Mouse (Mus musculus): ENCODE results near the gene Ap2m1. TPM values are rescaled to one million over a fixed set of nuclear protein-coding genes. Genes with fewer than 3 reads are reported as not detected.
"Not testable (repeated sequence)": the region's sequence is repeated elsewhere in the genome, so short reads cannot be mapped to it uniquely, and the experiment has no call there.

Gene Ap2m1
- total RNA-seq (2015), result 234 and 286 TPM in 2 replicates
- 143 and 149 TPM in 2 replicates for total RNA-seq (2017)

- ATAC-seq (replicated peaks; ENCODE audit: poor library complexity), result peak; percentile 96
These were observed at the start of gene Ap2m1 for GRCm38 (mm10) chr16:20535296-20536080. Ap2m1 (plus strand) TSS chr16:20535478.

- ATAC-seq (replicated peaks; ENCODE audit: poor library complexity), result no peak
These were observed 49.2 kb upstream of the Ap2m1 start for GRCm38 (mm10) chr16:20486048-20486447.

- no peak for ATAC-seq (replicated peaks; ENCODE audit: poor library complexity)
These were observed 47.1 kb upstream of the Ap2m1 start for GRCm38 (mm10) chr16:20488151-20488550.

GRCm38 (mm10) chr16:20488751-20489150, 46.5 kb upstream of the Ap2m1 start:
- ATAC-seq (replicated peaks; ENCODE audit: poor library complexity), result not testable (repeated sequence)

- ATAC-seq (replicated peaks; ENCODE audit: poor library complexity), result no peak
These were observed 46.0 kb upstream of the Ap2m1 start for GRCm38 (mm10) chr16:20489233-20489632.

- ATAC-seq (replicated peaks; ENCODE audit: poor library complexity), result peak; percentile 84
These were observed 44.7 kb upstream of the Ap2m1 start for GRCm38 (mm10) chr16:20490581-20490980.

GRCm38 (mm10) chr16:20491301-20491700, 44.0 kb upstream of the Ap2m1 start:
- ATAC-seq (replicated peaks; ENCODE audit: poor library complexity), result no peak

GRCm38 (mm10) chr16:20493452-20493851, 41.8 kb upstream of the Ap2m1 start:
- ATAC-seq (replicated peaks; ENCODE audit: poor library complexity), result no peak

GRCm38 (mm10) chr16:20496671-20497600, 38.3 kb upstream of the Ap2m1 start:
- peak; percentile 71 for ATAC-seq (replicated peaks; ENCODE audit: poor library complexity)

GRCm38 (mm10) chr16:20497980-20498676, 37.1 kb upstream of the Ap2m1 start:
- ATAC-seq (replicated peaks; ENCODE audit: poor library complexity), result no peak

GRCm38 (mm10) chr16:20498677-20499475, 36.4 kb upstream of the Ap2m1 start, which contains the start of gene Eif2b5:
Eif2b5 (plus strand) TSS chr16:20498817.
- peak; percentile 97 for ATAC-seq (replicated peaks; ENCODE audit: poor library complexity)

GRCm38 (mm10) chr16:20506000-20506399, 29.3 kb upstream of the Ap2m1 start:
- ATAC-seq (replicated peaks; ENCODE audit: poor library complexity), result no peak

GRCm38 (mm10) chr16:20509349-20509748, 25.9 kb upstream of the Ap2m1 start:
- peak; percentile 82 for ATAC-seq (replicated peaks; ENCODE audit: poor library complexity)

GRCm38 (mm10) chr16:20511277-20511847, 23.9 kb upstream of the Ap2m1 start:
- ATAC-seq (replicated peaks; ENCODE audit: poor library complexity), result no peak

GRCm38 (mm10) chr16:20516032-20516431, 19.2 kb upstream of the Ap2m1 start:
- ATAC-seq (replicated peaks; ENCODE audit: poor library complexity), result no peak

- ATAC-seq (replicated peaks; ENCODE audit: poor library complexity), result peak; percentile 92
These were observed 18.5 kb upstream of the Ap2m1 start, which contains the start of gene Dvl3 for GRCm38 (mm10) chr16:20516726-20517201. Dvl3 (plus strand) TSS chr16:20516982.

GRCm38 (mm10) chr16:20517216-20517615, 18.1 kb upstream of the Ap2m1 start:
- peak; percentile 26 for ATAC-seq (replicated peaks; ENCODE audit: poor library complexity)

GRCm38 (mm10) chr16:20517701-20518374, 17.4 kb upstream of the Ap2m1 start:
- ATAC-seq (replicated peaks; ENCODE audit: poor library complexity), result peak; percentile 20; the same call in 1 of the 2 replicates

- ATAC-seq (replicated peaks; ENCODE audit: poor library complexity), result no peak
These were observed 11.4 kb upstream of the Ap2m1 start for GRCm38 (mm10) chr16:20523886-20524285.

Data from megakaryocyte progenitor cell, adult 5-6 weeks (primary cell).